Mouse (Mus musculus): ENCODE measurements around the gene Vps37d.

- TF ChIP-seq CTCF (conservative IDR thresholded peaks at IDR 0.05; ENCODE audit: insufficient read depth, insufficient read length, low read depth, low read length) (no peak), POLR2A (IDR thresholded peaks at IDR 0.05; ENCODE audit: low read depth, low read length) (no peak)
These were observed 1.0 kb downstream of the Vps37d start for GRCm38 (mm10) chr5:135076931-135077505.

Measured in kidney, adult 2 months (tissue).